Mouse (Mus musculus) small intestine, adult 2 months (tissue): ENCODE data around the gene Prmt9. TPM values are rescaled to one million over a fixed set of nuclear protein-coding genes. Genes with fewer than 3 reads are reported as not detected.

Experiments
- H3K27ac ChIP-seq: fragments of 200-500 bp; 2 replicates; pipeline ENCODE4 v1.5.1; 2012; ENCODE audit warnings: low read depth, low read length, control low read depth, inconsistent platforms; ENCODE audit not compliant: insufficient read depth
- H3K27me3 ChIP-seq: fragments of 200-500 bp; 2 replicates; pipeline ENCODE4 v1.6.1; 2012; ENCODE audit warnings: mild to moderate bottlenecking, moderate library complexity, low read length, inconsistent platforms; ENCODE audit not compliant: control insufficient read depth, insufficient read depth
- H3K36me3 ChIP-seq: fragments of 200-500 bp; 2 replicates; pipeline ENCODE4 v1.6.1; 2012; ENCODE audit warnings: mild to moderate bottlenecking, low read length, control low read depth, inconsistent platforms; ENCODE audit not compliant: control insufficient read depth, insufficient read depth
- H3K4me1 ChIP-seq: fragments of 200-500 bp; 2 replicates; pipeline ENCODE4 v1.6.1; 2012; ENCODE audit warnings: low read length, inconsistent platforms, mixed read lengths; ENCODE audit not compliant: control insufficient read depth, insufficient read depth, insufficient read length
- H3K4me3 ChIP-seq: fragments of 200-500 bp; 2 replicates; pipeline ENCODE4 v1.5.1; 2012; ENCODE audit warnings: low read depth, mild to moderate bottlenecking, control low read depth, inconsistent platforms, low read length, moderate library complexity
- CTCF ChIP-seq: fragments of 200-500 bp; IDR thresholded peaks from 2 replicates; pipeline ENCODE4 v1.5.1; 2012; ENCODE audit warnings: low read depth, mild to moderate bottlenecking, control low read depth, inconsistent platforms, low read length, moderate library complexity, mixed read lengths; ENCODE audit not compliant: insufficient replicate concordance, insufficient read length; ENCODE audit errors: extremely low read depth
- POLR2A ChIP-seq: fragments of 200-500 bp; IDR thresholded peaks from 2 replicates; pipeline ENCODE4 v1.6.1; 2012; ENCODE audit warnings: low read depth, mild to moderate bottlenecking, control low read depth, inconsistent platforms, low read length, moderate library complexity
- WGBS: fragments of 180-500 bp; shearing (Covaris S2); methylation state at CpG from one replicate; pipeline ENCODE4 v1.1.7; 2018; 5-methylcytosine and 5-hydroxymethylcytosine counted together
- polyA plus RNA-seq: library from polyadenylated mRNA; depleted of rRNA; stranded (reverse); fragments of >200 nt; gene quantifications from 2 replicates; pipeline ENCODE4 v1.2.3, GENCODE M21; 2012

The Prmt9 gene
- polyA plus RNA-seq, 1 experiment = 4.3 TPM

DNA sequence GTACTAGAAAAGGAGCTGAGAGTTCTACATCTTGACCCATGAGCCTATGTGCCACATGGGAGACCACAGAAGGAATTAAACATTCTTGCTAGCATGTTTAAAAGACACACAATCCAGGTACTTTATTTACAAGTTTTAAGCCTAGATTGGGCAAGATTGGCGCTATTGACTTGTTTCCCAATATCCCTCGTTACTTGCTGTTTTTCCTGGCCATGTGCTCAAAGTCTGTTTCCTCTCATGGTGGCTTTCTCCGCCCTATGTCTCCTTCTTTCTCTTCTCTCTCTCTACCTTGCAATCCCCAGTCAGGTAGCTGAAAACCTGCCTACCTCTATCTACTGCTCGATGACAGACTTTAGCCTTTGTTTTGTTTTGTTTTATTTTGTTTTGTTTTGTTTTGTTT lies 3.6 kb upstream of the Prmt9 start:
- H3K27ac ChIP-seq = no peak overlapping the region
- WGBS = 85% methylated on average over 4 of the region's 4 CpGs
- TF ChIP-seq POLR2A = no peak
- no peak for TF ChIP-seq CTCF
- no peak overlapping the region for H3K4me3 ChIP-seq
- no peaks in the 10 kb centered on the region for H3K4me1 ChIP-seq
- H3K27me3 ChIP-seq = no peaks in the 10 kb centered on the region
- H3K36me3 ChIP-seq = no peaks in the 10 kb centered on the region

- Histone ChIP-seq H3K27me3 (no peaks in the 10 kb centered on the region), H3K27ac (peak overlapping the region; percentile 72), H3K4me1 (no peaks in the 10 kb centered on the region), H3K4me3 (peak overlapping the region; percentile 95), H3K36me3 (peaks cover 20% of the 10 kb centered on the region)
- 4% methylated on average over 7 of the region's 7 CpGs for WGBS
- TF ChIP-seq CTCF = no peak
- TF ChIP-seq POLR2A = no peak
Measured at GRCm38 (mm10) chr8:77549881-77550580, 834 bp downstream of the Prmt9 start.

DNA sequence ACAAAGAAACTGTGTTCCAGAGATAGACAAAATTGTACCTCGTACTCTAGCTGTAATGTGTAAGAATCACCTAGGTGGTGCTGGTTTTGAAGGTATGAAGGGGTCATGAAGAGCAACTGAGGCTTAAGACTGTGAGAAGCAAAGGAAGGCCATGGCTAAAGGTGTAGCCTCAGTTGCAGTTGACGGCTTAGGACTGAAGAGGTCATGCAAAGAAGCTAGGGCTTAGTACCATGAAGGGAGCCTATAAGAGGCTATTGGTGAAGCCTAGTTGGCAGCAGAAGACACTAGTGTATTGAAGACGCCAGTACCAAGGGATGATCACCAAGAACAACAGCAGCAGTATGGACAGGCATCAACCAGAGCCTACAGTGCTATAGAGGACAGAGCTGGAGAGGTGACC lies 3.3 kb downstream of the Prmt9 start:
- TF ChIP-seq CTCF (no peak), POLR2A (no peak)
- Histone ChIP-seq H3K27ac (no peak overlapping the region), H3K4me3 (no peak overlapping the region), H3K36me3 (peaks cover 37% of the 10 kb centered on the region), H3K4me1 (no peaks in the 10 kb centered on the region), H3K27me3 (no peaks in the 10 kb centered on the region)
- WGBS = over 99% methylated on average over 3 of the region's 3 CpGs

- TF ChIP-seq POLR2A = no peak
- TF ChIP-seq CTCF = no peak
- Histone ChIP-seq H3K4me1 (no peaks in the 10 kb centered on the region), H3K27me3 (no peaks in the 10 kb centered on the region), H3K4me3 (no peak overlapping the region), H3K27ac (no peak overlapping the region), H3K36me3 (peaks cover 54% of the 10 kb centered on the region)
- WGBS = 81% methylated on average over 3 of the region's 3 CpGs
Measured at GRCm38 (mm10) chr8:77561441-77561840, 12.2 kb downstream of the Prmt9 start.

DNA sequence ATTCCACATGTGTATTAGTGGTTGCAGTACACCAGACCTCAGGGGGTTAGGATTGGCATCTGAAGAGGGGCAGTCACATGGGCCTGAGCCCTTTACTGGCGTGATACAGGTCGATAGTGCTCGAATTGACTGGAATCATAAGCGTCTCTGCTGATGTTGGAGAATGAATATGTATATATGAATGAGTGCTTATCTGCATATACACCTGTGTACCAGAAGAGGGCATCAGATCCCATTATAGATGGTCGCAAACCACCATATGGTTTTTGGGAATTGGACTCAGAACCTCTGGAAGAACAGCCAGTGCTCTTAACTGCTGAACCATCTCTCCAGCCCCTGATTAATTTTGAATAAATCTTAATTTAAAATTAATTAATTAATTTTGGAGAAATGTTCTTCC lies 25.0 kb downstream of the Prmt9 start:
- H3K27me3 ChIP-seq = no peaks in the 10 kb centered on the region
- TF ChIP-seq POLR2A (no peak), CTCF (no peak)
- peaks cover 30% of the 10 kb centered on the region for H3K36me3 ChIP-seq
- H3K27ac ChIP-seq = no peak overlapping the region
- H3K4me3 ChIP-seq = no peak overlapping the region
- WGBS = 91% methylated on average over 5 of the region's 5 CpGs
- no peaks in the 10 kb centered on the region for H3K4me1 ChIP-seq

DNA sequence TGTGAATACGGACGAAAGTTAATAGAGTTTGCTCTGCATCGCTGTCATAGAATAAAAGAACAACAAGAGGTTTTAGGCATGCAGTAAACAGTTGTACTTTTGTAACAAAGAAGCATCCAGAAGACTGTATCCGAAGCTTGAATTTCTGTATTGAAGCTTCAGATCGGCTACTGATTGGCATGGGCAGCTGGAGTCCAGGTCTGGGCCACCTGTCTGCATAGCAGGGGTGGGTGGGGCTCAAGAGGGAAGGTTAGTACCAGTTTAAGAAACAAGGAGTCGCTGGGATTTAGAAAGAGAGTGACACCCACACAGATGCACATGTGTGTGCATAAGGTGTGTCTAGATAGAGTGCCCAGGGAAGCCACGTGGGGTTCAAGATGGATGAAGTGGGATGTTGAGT lies 28.5 kb downstream of the Prmt9 start:
- no peak overlapping the region for H3K27ac ChIP-seq
- H3K36me3 ChIP-seq = peaks cover 28% of the 10 kb centered on the region
- no peak for TF ChIP-seq POLR2A
- TF ChIP-seq CTCF = no peak
- no peak overlapping the region for H3K4me3 ChIP-seq
- 83% methylated on average over 7 of the region's 7 CpGs for WGBS
- no peaks in the 10 kb centered on the region for H3K27me3 ChIP-seq
- no peaks in the 10 kb centered on the region for H3K4me1 ChIP-seq

DNA sequence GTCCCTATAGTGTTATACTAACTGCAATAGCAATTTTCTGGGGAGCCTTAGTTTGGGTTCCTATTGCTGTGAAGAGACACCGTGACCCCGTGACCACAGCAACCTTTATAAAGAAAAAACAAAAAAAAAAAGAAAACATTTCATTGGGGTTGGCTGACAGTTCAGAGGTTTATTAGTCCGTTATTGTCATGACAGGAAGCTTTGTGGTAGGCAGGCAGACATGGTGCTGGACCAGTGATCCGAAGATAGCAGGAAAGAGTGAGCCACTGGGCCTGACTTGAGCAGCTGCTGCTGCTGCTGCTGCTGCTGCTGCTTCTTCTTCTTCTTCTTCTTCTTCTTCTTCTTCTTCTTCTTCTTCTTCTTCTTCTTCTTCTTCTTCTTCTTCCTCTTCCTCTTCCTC lies 35.0 kb downstream of the Prmt9 start:
- Histone ChIP-seq H3K4me3 (no peak overlapping the region), H3K27ac (no peak overlapping the region), H3K4me1 (no peaks in the 10 kb centered on the region), H3K36me3 (peaks cover 16% of the 10 kb centered on the region), H3K27me3 (no peaks in the 10 kb centered on the region)
- WGBS = 78% methylated on average over 4 of the region's 4 CpGs
- no peak for TF ChIP-seq POLR2A
- no peak for TF ChIP-seq CTCF
